Mouse (Mus musculus) embryonic facial prominence, embryonic 13.5 days (tissue): ENCODE results near the gene Cyth1. TPM values are rescaled to one million over a fixed set of nuclear protein-coding genes. Genes with fewer than 3 reads are reported as not detected.

ENCODE experiments used
- ATAC-seq: fragments of 200-750 bp; cut with Nextera tagmentation; 2 replicates; pipeline ENCODE4 v1.8.0; 2017; ENCODE audit warnings: low read depth; ENCODE audit not compliant: insufficient number of reproducible peaks, insufficient read depth, low FRiP score, low TSS enrichment
- H3K27ac ChIP-seq: fragments of 300-500 bp; sonication (generic); 2 replicates; pipeline ENCODE4 v1.5.1; 2015; ENCODE audit warnings: moderate library complexity, mild to moderate bottlenecking, inconsistent platforms
- H3K27me3 ChIP-seq: fragments of 300-500 bp; sonication (generic); 2 replicates; pipeline ENCODE4 v1.6.1; 2015; ENCODE audit warnings: mild to moderate bottlenecking, inconsistent platforms
- H3K36me3 ChIP-seq: fragments of 300-500 bp; sonication (generic); 2 replicates; pipeline ENCODE4 v1.6.1; 2015; ENCODE audit warnings: mild to moderate bottlenecking, inconsistent platforms
- H3K4me1 ChIP-seq: fragments of 300-500 bp; sonication (generic); 2 replicates; pipeline ENCODE4 v1.6.1; 2015; ENCODE audit warnings: inconsistent platforms
- H3K4me2 ChIP-seq: fragments of 300-500 bp; sonication (generic); 2 replicates; pipeline ENCODE4 v1.6.1; 2015; ENCODE audit warnings: moderate library complexity, mild to moderate bottlenecking, inconsistent platforms
- H3K4me3 ChIP-seq: fragments of 300-500 bp; sonication (generic); 2 replicates; pipeline ENCODE4 v1.5.1; 2015; ENCODE audit warnings: mild to moderate bottlenecking, inconsistent platforms
- H3K9ac ChIP-seq: fragments of 300-500 bp; sonication (generic); 2 replicates; pipeline ENCODE4 v1.6.1; 2015; ENCODE audit warnings: mild to moderate bottlenecking, inconsistent platforms
- H3K9me3 ChIP-seq: fragments of 300-500 bp; sonication (generic); 2 replicates; pipeline ENCODE4 v1.6.1; 2016; ENCODE audit warnings: inconsistent platforms
- WGBS: fragments of 180-500 bp; shearing (Covaris S2); methylation state at CpG from one replicate; pipeline ENCODE4 v1.1.7; 2015; ENCODE audit warnings: mixed read lengths; 5-methylcytosine and 5-hydroxymethylcytosine counted together
- polyA plus RNA-seq: library from polyadenylated mRNA; unstranded; fragments of >200 nt; fragmentation: Nextera tagmentation; extraction: Ambion mirVana; gene quantifications from 2 replicates; pipeline ENCODE4 v1.2.1, GENCODE M21; 2015

Cyth1 gene
- polyA plus RNA-seq, 1 experiment from 2014 or later = 15.8 TPM

DNA sequence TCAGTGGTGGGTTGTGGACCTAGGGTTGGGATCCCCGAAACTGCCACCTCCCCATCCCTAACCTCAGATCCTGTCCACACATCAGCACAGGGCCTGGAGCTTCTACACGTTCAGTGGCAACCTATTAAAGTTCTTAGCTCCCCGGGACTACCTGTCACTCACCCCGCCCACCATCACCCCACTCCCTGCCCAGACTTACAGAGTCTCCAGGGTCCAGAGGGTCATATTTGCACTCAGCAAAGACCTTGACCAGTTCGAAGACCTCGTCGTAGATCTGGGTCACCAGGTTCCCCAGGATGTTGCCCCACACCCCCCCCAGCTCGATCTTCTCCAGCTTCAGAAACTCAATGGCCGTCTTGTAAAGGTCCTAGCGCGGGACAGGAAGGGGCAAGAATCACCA, 126.8 kb downstream of the Cyth1 start:
- no peak for ATAC-seq
- WGBS = 87% methylated on average over 11 of the region's 11 CpGs
- H3K9ac ChIP-seq = no peak overlapping the region

DNA sequence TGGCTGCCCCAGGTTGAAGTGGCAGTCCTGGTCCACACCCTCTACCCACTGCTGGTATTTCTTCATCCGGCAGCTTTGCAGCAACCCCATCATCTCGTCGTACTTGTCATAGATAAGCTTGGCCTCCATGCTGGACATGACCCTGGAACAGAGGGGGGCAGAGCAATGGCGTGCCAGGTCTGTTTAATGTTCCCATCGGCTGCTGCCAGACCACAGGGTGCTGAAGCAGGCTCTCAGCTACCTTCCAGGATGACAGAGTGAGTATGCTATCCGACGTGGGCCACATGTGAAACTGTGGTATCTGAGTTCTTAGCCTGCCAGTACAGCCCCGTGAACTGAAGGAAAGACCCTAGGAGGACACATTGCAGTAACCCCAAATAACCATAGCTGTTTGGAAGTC, 129.6 kb downstream of the Cyth1 start:
- WGBS = 87% methylated on average over 8 of the region's 8 CpGs
- H3K27me3 ChIP-seq = no peaks in the 10 kb centered on the region
- no peaks in the 10 kb centered on the region for H3K9me3 ChIP-seq
- H3K4me3 ChIP-seq = no peak overlapping the region
- no peak overlapping the region for H3K9ac ChIP-seq
- no peak overlapping the region for H3K4me2 ChIP-seq
- H3K4me1 ChIP-seq = 0 out of 2 replicates have a peak, but pooled peaks cover 3% of the 10 kb centered on the region
- no peaks in the 10 kb centered on the region for H3K36me3 ChIP-seq
- ATAC-seq = no peak
- no peak overlapping the region for H3K27ac ChIP-seq

More for the DNA sequence above, 126.8 kb downstream of the Cyth1 start:
- Histone ChIP-seq H3K27me3 (no peaks in the 10 kb centered on the region), H3K36me3 (no peaks in the 10 kb centered on the region), H3K4me3 (no peak overlapping the region), H3K4me1 (no peaks in the 10 kb centered on the region), H3K4me2 (no peak overlapping the region), H3K9me3 (no peaks in the 10 kb centered on the region), H3K27ac (no peak overlapping the region)

DNA sequence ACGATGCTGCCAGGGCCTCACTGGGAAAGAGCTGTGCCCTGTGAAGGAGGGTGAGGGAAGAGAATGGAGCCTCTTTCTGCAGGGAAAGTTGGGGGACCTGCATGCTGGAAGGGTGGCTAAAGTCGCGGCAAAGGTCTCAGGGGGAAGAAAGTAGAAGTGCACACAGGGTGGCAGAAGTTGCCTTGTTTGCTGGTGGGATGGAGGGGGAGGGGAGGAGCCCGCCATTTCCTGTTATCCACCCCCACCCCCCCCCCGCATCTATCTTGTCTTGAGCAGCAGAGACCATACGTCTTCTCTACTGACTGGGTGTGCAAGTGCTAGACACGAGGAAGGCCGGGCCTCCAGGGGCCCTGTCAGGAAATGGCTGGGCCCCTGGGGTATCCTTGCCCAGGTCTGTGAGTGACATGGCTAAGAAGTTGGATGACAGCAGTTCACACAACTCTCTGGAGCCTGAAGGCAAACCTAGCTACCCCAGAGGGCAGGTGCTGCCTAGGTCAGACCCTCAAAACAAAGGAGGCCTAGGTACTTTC, 133.7 kb downstream of the Cyth1 start:
- H3K9me3 ChIP-seq = no peaks in the 10 kb centered on the region
- no peak overlapping the region for H3K4me3 ChIP-seq
- no peak overlapping the region for H3K27ac ChIP-seq
- WGBS = 61% methylated on average over 8 of the region's 8 CpGs
- no peak for ATAC-seq
- no peaks in the 10 kb centered on the region for H3K27me3 ChIP-seq
- no peaks in the 10 kb centered on the region for H3K36me3 ChIP-seq
- no peak overlapping the region for H3K4me2 ChIP-seq
- 0 out of 2 replicates have a peak, but pooled peaks cover 3% of the 10 kb centered on the region for H3K4me1 ChIP-seq
- H3K9ac ChIP-seq = no peak overlapping the region

- no peak overlapping the region for H3K4me3 ChIP-seq
- H3K27ac ChIP-seq = no peak overlapping the region
- ATAC-seq = no peak
- no peaks in the 10 kb centered on the region for H3K9me3 ChIP-seq
- H3K27me3 ChIP-seq = no peaks in the 10 kb centered on the region
- no peaks in the 10 kb centered on the region for H3K36me3 ChIP-seq
- WGBS = 76% methylated on average over 14 of the region's 14 CpGs
- no peak overlapping the region for H3K4me2 ChIP-seq
- no peak overlapping the region for H3K9ac ChIP-seq
- 0 out of 2 replicates have a peak, but pooled peaks cover 3% of the 10 kb centered on the region for H3K4me1 ChIP-seq
Measured at GRCm38 (mm10) chr11:118113516-118114205, 134.7 kb downstream of the Cyth1 start.

GRCm38 (mm10) chr11:118104001-118104400, 144.4 kb downstream of the Cyth1 start:
- Histone ChIP-seq H3K4me1 (peaks cover 6% of the 10 kb centered on the region; the same call in 1 of the 2 replicates), H3K27me3 (no peaks in the 10 kb centered on the region), H3K4me2 (no peak overlapping the region), H3K9ac (0 out of 2 replicates have a peak overlapping the region, but pooled peaks have one; percentile 6), H3K27ac (no peak overlapping the region), H3K9me3 (no peaks in the 10 kb centered on the region), H3K4me3 (no peak overlapping the region), H3K36me3 (no peaks in the 10 kb centered on the region)
- WGBS = 7% methylated on average over 5 of the region's 5 CpGs
- 0 out of 2 replicates have a peak, but pooled peaks have one; percentile 44 for ATAC-seq

- H3K9me3 ChIP-seq = no peaks in the 10 kb centered on the region
- H3K4me3 ChIP-seq = no peak overlapping the region
- H3K36me3 ChIP-seq = no peaks in the 10 kb centered on the region
- 89% methylated on average over 5 of the region's 5 CpGs for WGBS
- H3K27ac ChIP-seq = no peak overlapping the region
- H3K4me1 ChIP-seq = peaks cover 6% of the 10 kb centered on the region; the same call in 1 of the 2 replicates
- 0 out of 2 replicates have a peak overlapping the region, but pooled peaks have one; percentile 6 for H3K9ac ChIP-seq
- no peak for ATAC-seq
- H3K4me2 ChIP-seq = no peak overlapping the region
- H3K27me3 ChIP-seq = no peaks in the 10 kb centered on the region
Measured at GRCm38 (mm10) chr11:118103383-118103782, 145.0 kb downstream of the Cyth1 start.

GRCm38 (mm10) chr11:118102838-118103237, 145.6 kb downstream of the Cyth1 start:
- H3K27me3 ChIP-seq = no peaks in the 10 kb centered on the region
- no peak overlapping the region for H3K4me3 ChIP-seq
- H3K27ac ChIP-seq = no peak overlapping the region
- no peaks in the 10 kb centered on the region for H3K36me3 ChIP-seq
- H3K4me2 ChIP-seq = no peak overlapping the region
- WGBS = 52% methylated on average over 3 of the region's 3 CpGs
- no peaks in the 10 kb centered on the region for H3K9me3 ChIP-seq
- no peak for ATAC-seq
- H3K4me1 ChIP-seq = peaks cover 6% of the 10 kb centered on the region; the same call in 1 of the 2 replicates
- H3K9ac ChIP-seq = no peak overlapping the region

DNA sequence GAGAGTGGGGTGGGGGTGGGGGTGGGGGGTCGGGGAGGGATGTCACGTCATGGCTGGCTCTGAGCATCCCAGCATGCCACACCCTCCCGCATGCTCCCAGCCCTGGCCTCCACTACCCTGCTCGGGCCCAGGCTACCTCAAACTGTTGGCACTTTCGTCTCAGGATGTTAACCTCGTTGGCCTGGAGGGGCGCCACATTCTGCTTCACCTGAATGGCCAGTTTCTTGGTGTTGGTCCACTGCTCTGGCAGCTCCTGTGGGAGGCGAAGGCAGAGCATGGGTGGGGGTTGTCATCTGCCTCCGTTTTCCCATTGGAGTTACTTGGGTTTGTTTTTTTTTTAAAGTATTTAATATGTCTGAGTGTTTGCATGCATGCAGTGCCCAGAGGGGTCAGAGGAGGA, 147.3 kb downstream of the Cyth1 start:
- Histone ChIP-seq H3K4me1 (peaks cover 6% of the 10 kb centered on the region; the same call in 1 of the 2 replicates), H3K36me3 (no peaks in the 10 kb centered on the region), H3K9me3 (no peaks in the 10 kb centered on the region), H3K4me3 (no peak overlapping the region), H3K4me2 (no peak overlapping the region), H3K27me3 (no peaks in the 10 kb centered on the region), H3K9ac (no peak overlapping the region), H3K27ac (no peak overlapping the region)
- no peak for ATAC-seq
- 41% methylated on average over 9 of the region's 9 CpGs for WGBS

- H3K4me1 ChIP-seq = peaks cover 6% of the 10 kb centered on the region; the same call in 1 of the 2 replicates
- no peaks in the 10 kb centered on the region; the same call in 1 of the 2 replicates for H3K27me3 ChIP-seq
- H3K27ac ChIP-seq = no peak overlapping the region
- no peaks in the 10 kb centered on the region for H3K9me3 ChIP-seq
- H3K4me3 ChIP-seq = no peak overlapping the region
- ATAC-seq = no peak
- H3K36me3 ChIP-seq = no peaks in the 10 kb centered on the region
- 33% methylated on average over 2 of the region's 2 CpGs for WGBS
- H3K9ac ChIP-seq = no peak overlapping the region
- no peak overlapping the region for H3K4me2 ChIP-seq
Measured at GRCm38 (mm10) chr11:118096736-118097135, 151.7 kb downstream of the Cyth1 start.

- 88% methylated on average over 9 of the region's 9 CpGs for WGBS
- H3K9ac ChIP-seq = no peak overlapping the region
- no peaks in the 10 kb centered on the region for H3K4me1 ChIP-seq
- no peak overlapping the region for H3K27ac ChIP-seq
- H3K4me3 ChIP-seq = no peak overlapping the region
- ATAC-seq = no peak
- peaks cover 11% of the 10 kb centered on the region; the same call in 1 of the 2 replicates for H3K9me3 ChIP-seq
- no peaks in the 10 kb centered on the region for H3K36me3 ChIP-seq
- H3K4me2 ChIP-seq = no peak overlapping the region
- H3K27me3 ChIP-seq = no peaks in the 10 kb centered on the region; the same call in 1 of the 2 replicates
Measured at GRCm38 (mm10) chr11:118095004-118095403, 153.4 kb downstream of the Cyth1 start.

DNA sequence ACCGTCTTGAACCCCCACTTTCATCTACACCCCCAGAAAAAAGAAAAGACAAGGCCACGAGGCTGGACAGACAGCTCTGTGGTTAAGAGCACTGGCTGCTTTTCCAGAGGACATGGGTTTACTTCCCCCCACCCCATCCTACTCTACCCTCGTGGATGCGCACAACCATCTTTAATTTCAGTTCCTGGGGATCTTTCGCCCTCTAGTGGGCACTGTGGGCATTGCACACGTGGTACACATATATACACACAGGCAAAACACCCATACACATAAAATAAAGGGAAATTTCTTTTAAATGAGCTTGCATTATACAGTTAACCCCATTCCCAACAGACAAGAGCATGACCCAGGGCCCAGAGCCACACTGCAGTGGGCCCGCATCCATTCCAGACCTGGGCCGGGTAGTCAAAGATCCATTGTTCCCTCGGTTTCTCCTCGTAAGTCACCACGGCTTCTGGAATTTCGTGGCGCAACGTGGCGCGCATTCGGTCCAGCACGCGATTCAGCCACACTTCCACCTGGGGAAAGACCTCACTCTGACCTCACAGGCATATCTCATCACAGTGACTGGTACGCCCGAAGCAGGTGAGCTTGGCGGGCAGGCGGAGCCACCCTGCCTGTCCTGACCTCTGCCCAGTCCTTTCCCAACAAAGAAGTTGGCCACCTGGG, 157.3 kb downstream of the Cyth1 start:
- ATAC-seq = no peak
- no peaks in the 10 kb centered on the region for H3K36me3 ChIP-seq
- WGBS = 87% methylated on average over 23 of the region's 23 CpGs

More for the DNA sequence above, 157.3 kb downstream of the Cyth1 start:
- Histone ChIP-seq H3K4me1 (no peaks in the 10 kb centered on the region; the same call in 1 of the 2 replicates), H3K4me2 (no peak overlapping the region), H3K27me3 (no peaks in the 10 kb centered on the region; the same call in 1 of the 2 replicates), H3K9ac (no peak overlapping the region), H3K4me3 (no peak overlapping the region), H3K27ac (no peak overlapping the region), H3K9me3 (peaks cover 11% of the 10 kb centered on the region; the same call in 1 of the 2 replicates)
